Mouse (Mus musculus) brown adipose tissue, adult 24 weeks (tissue): ENCODE measurements around the gene Syt17. TPM values are rescaled to one million over a fixed set of nuclear protein-coding genes. Genes with fewer than 3 reads are reported as not detected.

Experiments
- polyA plus RNA-seq: library from polyadenylated mRNA; stranded (reverse); fragments of >200 nt; gene quantifications from 2 replicates; pipeline ENCODE4 v1.2.4, GENCODE M21; 2012; ENCODE audit not compliant: missing spikeins, insufficient read depth, insufficient read length

The Syt17 gene
- polyA plus RNA-seq, 1 experiment = not detected

Other genes with a start within 250 kb of the Syt17 start
- 7.3 and 14.5 TPM in 2 replicates for gene Smg1, start 204.6 kb downstream of the Syt17 start, polyA plus RNA-seq
- 7.4 and 7.8 TPM in 2 replicates for gene Itpripl2, start 43.8 kb upstream of the Syt17 start, polyA plus RNA-seq
- gene Coq7, start 85.1 kb upstream of the Syt17 start, polyA plus RNA-seq = 172 and 271 TPM in 2 replicates
- gene Tmc7, start 136.5 kb upstream of the Syt17 start, polyA plus RNA-seq = 2.3 and 2.5 TPM in 2 replicates
- gene Tmc5, start 149.1 kb upstream of the Syt17 start, polyA plus RNA-seq = 0.36 and 0.50 TPM in 2 replicates